Mouse (Mus musculus): ENCODE results near the gene P3h1. TPM values are rescaled to one million over a fixed set of nuclear protein-coding genes. Genes with fewer than 3 reads are reported as not detected.
A peak's percentile ranks its signal among the peaks of the same experiment; 100 is the strongest.

Gene P3h1
- total and polyA plus RNA-seq, 3 experiments: 15.7 to 30.2 TPM; not detected in 1

- Histone ChIP-seq H3K79me2 (ENCODE audit: control insufficient read depth, insufficient read depth, low read length, poor library complexity) (no peaks in the 10 kb centered on the region), H3K9me3 (replicated peaks; ENCODE audit: insufficient read depth, low read length) (no peaks in the 10 kb centered on the region), H3K27ac (ENCODE audit: control insufficient read depth, low read depth, low read length) (peak overlapping the region; percentile 45), H3K9ac (ENCODE audit: control insufficient read depth, low read depth, low read length, poor library complexity, severe bottlenecking) (peak overlapping the region; percentile 63), H3K36me3 (ENCODE audit: control insufficient read depth in 1 of 2, insufficient read depth in 2 of 2, low read length in 2 of 2) (peaks cover 0 to 2% of the 10 kb centered on the region in 2 experiments; a peak in 2 of 4 replicates), H3K27me3 (ENCODE audit: control insufficient read depth in 1 of 2, insufficient read depth in 2 of 2, low read length in 2 of 2) (no peaks in the 10 kb centered on the region), H3K4me3 (ENCODE audit: control insufficient read depth in 1 of 2, insufficient read depth in 1 of 2, low read depth in 2 of 2, low read length in 2 of 2) (peak overlapping the region; percentile 43 to 51), H3K4me1 (ENCODE audit: control insufficient read depth in 1 of 2, insufficient read depth in 2 of 2, low read length in 2 of 2) (no peaks in the 10 kb centered on the region; a peak in 2 of 4 replicates)
- peak; percentile 88 for DNase-seq (ENCODE audit: low read depth, low spot score)
- TF ChIP-seq GABPA (IDR thresholded peaks at IDR 0.05; ENCODE audit: low read depth, low read length) (no peak), NELFE (IDR thresholded peaks at IDR 0.05; ENCODE audit: low read depth, low read length) (peak; percentile 51; the same call in 1 of the 2 replicates), ZC3H11A (IDR thresholded peaks at IDR 0.05; ENCODE audit: low read depth, low read length) (no peak), TCF12 (IDR thresholded peaks at IDR 0.05; ENCODE audit: low read depth, low read length) (no peak), CHD1 (IDR thresholded peaks at IDR 0.05; ENCODE audit: low read depth, low read length) (no peak), SMC3 (IDR thresholded peaks at IDR 0.05; ENCODE audit: low read depth, low read length) (peak; percentile 59), RAD21 (IDR thresholded peaks at IDR 0.05; ENCODE audit: low read depth, low read length) (peak; percentile 45), POLR2A (IDR thresholded peaks at IDR 0.05; ENCODE audit: control insufficient read depth in 1 of 2, insufficient read depth in 1 of 2, low read depth in 1 of 2, low read length in 2 of 2, poor library complexity in 1 of 2) (peak; percentile 23 to 59; a peak in 2 of 4 replicates), GATA1 (IDR thresholded peaks at IDR 0.05; ENCODE audit: low read depth, low read length) (no peak), TAL1 (IDR thresholded peaks at IDR 0.05; ENCODE audit: low read length) (no peak), HCFC1 (IDR thresholded peaks at IDR 0.05; ENCODE audit: low read depth, low read length) (peak; percentile 40; the same call in 1 of the 2 replicates), USF1 (IDR thresholded peaks at IDR 0.05; ENCODE audit: low read depth, low read length) (no peak), MAFK (IDR thresholded peaks at IDR 0.05; ENCODE audit: borderline replicate concordance, low read depth, low read length) (no peak), MXI1 (IDR thresholded peaks at IDR 0.05; ENCODE audit: low read depth, low read length) (peak; percentile 87; the same call in 1 of the 2 replicates), ETS1 (IDR thresholded peaks at IDR 0.05; ENCODE audit: low read depth, low read length) (0 out of 2 replicates have a peak, but pooled peaks have one; percentile 10), MYB (IDR thresholded peaks at IDR 0.05; ENCODE audit: low read depth, low read length) (no peak), POLR2AphosphoS2 (IDR thresholded peaks at IDR 0.05; ENCODE audit: low read length) (no peak), JUND (IDR thresholded peaks at IDR 0.05; ENCODE audit: low read depth, low read length) (no peak), CHD2 (IDR thresholded peaks at IDR 0.05; ENCODE audit: low read length) (no peak), UBTF (IDR thresholded peaks at IDR 0.05; ENCODE audit: borderline replicate concordance, insufficient read depth, low read depth, low read length) (no peak), ZKSCAN1 (IDR thresholded peaks at IDR 0.05; ENCODE audit: low read depth, low read length) (no peak), EP300 (IDR thresholded peaks at IDR 0.05; ENCODE audit: low read depth in 1 of 2, low read length in 2 of 2) (no peak), TBP (IDR thresholded peaks at IDR 0.05; ENCODE audit: low read depth, low read length) (0 out of 2 replicates have a peak, but pooled peaks have one; percentile 50), MEF2A (IDR thresholded peaks at IDR 0.05; ENCODE audit: extremely low read depth, insufficient replicate concordance, low read depth, low read length, poor library complexity, severe bottlenecking) (no peak), MAX (IDR thresholded peaks at IDR 0.05; ENCODE audit: low read length) (peak; percentile 69), CTCF (IDR thresholded peaks at IDR 0.05 in 2 of 3, conservative IDR thresholded peaks at IDR 0.05 in 1 of 3; ENCODE audit: control insufficient read depth in 1 of 3, insufficient read depth in 1 of 3, low read depth in 2 of 3, low read length in 3 of 3, poor library complexity in 1 of 3, severe bottlenecking in 1 of 3) (peak; percentile 53 to 91 (median 82)), POLR2AphosphoS5 (IDR thresholded peaks at IDR 0.05; ENCODE audit: borderline replicate concordance, low read depth, low read length) (no peak), SIN3A (IDR thresholded peaks at IDR 0.05; ENCODE audit: low read length) (peak; percentile 69; the same call in 1 of the 2 replicates), KAT2A (conservative IDR thresholded peaks at IDR 0.05; ENCODE audit: low read depth, low read length) (no peak), ELF1 (IDR thresholded peaks at IDR 0.05; ENCODE audit: low read depth, low read length) (no peak), ZNF384 (IDR thresholded peaks at IDR 0.05; ENCODE audit: low read depth, low read length) (no peak), RCOR1 (IDR thresholded peaks at IDR 0.05; ENCODE audit: low read depth, low read length) (no peak), BHLHE40 (IDR thresholded peaks at IDR 0.05; ENCODE audit: borderline replicate concordance, low read depth, low read length) (peak; percentile 49; the same call in 1 of the 2 replicates), MAZ (IDR thresholded peaks at IDR 0.05; ENCODE audit: low read depth, low read length) (no peak), NRF1 (IDR thresholded peaks at IDR 0.05; ENCODE audit: insufficient read depth, low read depth, low read length, poor library complexity, severe bottlenecking) (no peak), USF2 (IDR thresholded peaks at IDR 0.05; ENCODE audit: borderline replicate concordance in 1 of 2, insufficient read depth in 1 of 2, low read depth in 1 of 2, low read length in 2 of 2) (no peak), MYC (IDR thresholded peaks at IDR 0.05; ENCODE audit: low read depth, low read length) (peak; percentile 90)
Observed at GRCm38 (mm10) chr4:119239181-119239682, 6.5 kb downstream of the P3h1 start.
